ENCODE assay signal across 22 mouse cellular contexts in the genomic region with DNA sequence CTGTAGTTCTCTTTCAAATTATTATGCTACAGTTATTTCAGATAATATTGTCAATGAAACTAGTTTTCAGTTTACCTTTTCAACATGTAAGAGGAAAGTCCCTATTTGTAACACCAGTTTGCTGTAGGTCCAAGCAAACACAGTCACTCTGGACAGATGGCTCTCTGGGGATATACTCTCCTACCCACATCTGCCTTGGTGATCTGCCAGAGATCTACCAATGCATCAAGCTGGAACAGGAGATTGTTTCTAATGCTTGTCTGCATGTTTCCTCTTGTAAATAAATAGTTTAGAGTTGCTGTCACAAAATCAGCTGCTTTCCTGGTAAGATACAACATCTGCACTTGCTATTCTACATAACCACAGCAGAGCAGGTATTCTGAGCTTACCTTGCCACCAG.
"Had no signal": no experiment of that assay in that cellular context is flagged by ENCODE, and none has a peak within 500 bp of the region (broad histone marks: within the 10 kb centered on the region; RNA-seq: fewer than 3 reads in every experiment).

No protein-coding gene starts in this region.

- ATAC-seq: hindbrain, embryonic 16.5 days; hindbrain, postnatal 0 days; inflammation-experienced regulatory T-cells, adult 6 months; intestine, embryonic 15.5 days; intestine, embryonic 16.5 days; intestine, postnatal 0 days had no signal

- DNase-seq: heart, postnatal 10 days; heart, postnatal 14 days; heart, postnatal 36 days; heart, postnatal 4 days; kidney, adult 11 months; kidney, adult 18-20 months; kidney, adult 2 months; kidney, adult 8-10 months; kidney, adult 9 months; kidney, postnatal 10 days; kidney, postnatal 14 days; kidney, postnatal 25 days; kidney, postnatal 36 days; kidney, postnatal 4 days; layer of hippocampus, adult 9-11 months; layer of hippocampus, postnatal 36 days had no signal
